Mouse (Mus musculus): ENCODE data around the gene Zdhhc20.

GRCm38 (mm10) chr14:57827284-57827683 is 62.8 kb downstream of the Zdhhc20 start:
- no peak for TF ChIP-seq CTCF (IDR thresholded peaks at IDR 0.05; ENCODE audit: borderline replicate concordance, extremely low read depth, insufficient read depth, insufficient read length)
- no peak for TF ChIP-seq POLR2A (IDR thresholded peaks at IDR 0.05; ENCODE audit: borderline replicate concordance, extremely low read depth, insufficient read depth, insufficient read length, poor library complexity, severe bottlenecking)
